In genomic region chr10:18532293-18532692, GRCm38 (mm10) we compare ENCODE assay signal across 23 mouse cellular contexts. TPM values are rescaled to one million over a fixed set of nuclear protein-coding genes. Genes with fewer than 3 reads are reported as not detected.
DNase-seq lines count a peak whose midpoint lies in the region; ATAC-seq and TF ChIP-seq lines count a peak whose summit lies in the region.
"Had no signal": no experiment of that assay in that cellular context is flagged by ENCODE, and none has a peak within 500 bp of the region (broad histone marks: within the 10 kb centered on the region; RNA-seq: fewer than 3 reads in every experiment).

No protein-coding gene starts in this region.

- H3K27ac ChIP-seq in lung, postnatal 0 days (ENCODE audit: low read length): no peak overlapping the region
- no peak overlapping the region for H3K27ac ChIP-seq in limb, embryonic 13.5 days
- no peak overlapping the region for H3K27ac ChIP-seq in forebrain, embryonic 13.5 days
- H3K27ac ChIP-seq: forebrain, embryonic 10.5 days; hindbrain, embryonic 13.5 days; limb, embryonic 15.5 days; liver, embryonic 14.5 days; midbrain, embryonic 15.5 days; neural tube, embryonic 13.5 days had no signal

- H3K9ac ChIP-seq in lung, postnatal 0 days (replicated peaks; ENCODE audit: low read depth): no peak overlapping the region
- no peak overlapping the region for H3K9ac ChIP-seq in limb, embryonic 13.5 days
- H3K9ac ChIP-seq in forebrain, embryonic 13.5 days: no peak overlapping the region
- H3K9ac ChIP-seq: forebrain, postnatal 0 days; heart, embryonic 12.5 days; limb, embryonic 15.5 days; liver, embryonic 14.5 days; lung, embryonic 14.5 days; midbrain, embryonic 15.5 days; neural tube, embryonic 13.5 days had no signal

- H3K4me3 ChIP-seq in lung, postnatal 0 days (ENCODE audit: low read depth, low read length): no peak overlapping the region
- no peak overlapping the region for H3K4me3 ChIP-seq in limb, embryonic 13.5 days
- no peak overlapping the region for H3K4me3 ChIP-seq in forebrain, embryonic 13.5 days
- H3K4me3 ChIP-seq: forebrain, embryonic 10.5 days; heart, embryonic 12.5 days; hindbrain, embryonic 13.5 days; limb, embryonic 15.5 days; midbrain, embryonic 15.5 days; myocyte; neural tube, embryonic 13.5 days had no signal

- peak; percentile 11; the same call in 1 of the 2 replicates for ATAC-seq in lung, postnatal 0 days
- peak; percentile 37 for ATAC-seq in limb, embryonic 13.5 days (ENCODE audit: low FRiP score, low read depth)
- no peak for ATAC-seq in forebrain, embryonic 13.5 days
- ATAC-seq: forebrain, postnatal 0 days; midbrain, embryonic 15.5 days had no signal

- DNase-seq in heart, adult 11 months: peak; percentile 43
- no peak for DNase-seq in heart, adult 8-10 months (ENCODE audit: low spot score)
- peak; percentile 29 for DNase-seq in lung, postnatal 0 days (ENCODE audit: low spot score)
- no peak for DNase-seq in lung, postnatal 4 days
- peak; percentile 35 for DNase-seq in ES-CJ7 (ENCODE audit: low read depth, low spot score)
- DNase-seq: adrenal gland, postnatal 10 days; forebrain, postnatal 0 days; heart, postnatal 36 days; kidney, adult 18-20 months; kidney, postnatal 10 days; lung, embryonic 14.5 days; lung, postnatal 36 days had no signal

- H3K4me2 ChIP-seq in lung, postnatal 0 days (replicated peaks; ENCODE audit: low read depth, low read length): no peak overlapping the region
- H3K4me2 ChIP-seq in limb, embryonic 13.5 days (replicated peaks): 0 out of 2 replicates have a peak overlapping the region, but pooled peaks have one; percentile 0
- no peak overlapping the region for H3K4me2 ChIP-seq in forebrain, embryonic 13.5 days
- H3K4me2 ChIP-seq: heart, embryonic 12.5 days; hindbrain, embryonic 13.5 days; limb, embryonic 15.5 days; lung, embryonic 14.5 days; midbrain, embryonic 15.5 days; neural tube, embryonic 13.5 days had no signal

- H3K9me3 ChIP-seq in lung, postnatal 0 days (ENCODE audit: low read length): no peaks in the 10 kb centered on the region
- no peaks in the 10 kb centered on the region for H3K9me3 ChIP-seq in limb, embryonic 13.5 days
- no peaks in the 10 kb centered on the region for H3K9me3 ChIP-seq in forebrain, embryonic 13.5 days (replicated peaks)
- H3K9me3 ChIP-seq: forebrain, embryonic 10.5 days; heart, embryonic 12.5 days; hindbrain, embryonic 13.5 days; limb, embryonic 15.5 days; midbrain, embryonic 15.5 days; neural tube, embryonic 13.5 days had no signal

- TF ChIP-seq CTCF in lung, postnatal 0 days (IDR thresholded peaks at IDR 0.05): no peak

- no peaks in the 10 kb centered on the region for H3K27me3 ChIP-seq in lung, postnatal 0 days (replicated peaks; ENCODE audit: insufficient read depth, low read length)
- no peaks in the 10 kb centered on the region for H3K27me3 ChIP-seq in limb, embryonic 13.5 days
- no peaks in the 10 kb centered on the region for H3K27me3 ChIP-seq in forebrain, embryonic 13.5 days
- H3K27me3 ChIP-seq: heart, embryonic 12.5 days; hindbrain, embryonic 13.5 days; limb, embryonic 15.5 days; midbrain, embryonic 15.5 days; neural tube, embryonic 13.5 days had no signal

- H3K4me1 ChIP-seq in lung, postnatal 0 days (ENCODE audit: insufficient read depth, low read depth, low read length): peaks cover 5% of the 10 kb centered on the region; the same call in 1 of the 2 replicates
- H3K4me1 ChIP-seq in limb, embryonic 13.5 days: peaks cover 22% of the 10 kb centered on the region
- peaks cover 19% of the 10 kb centered on the region for H3K4me1 ChIP-seq in forebrain, embryonic 13.5 days

- no peak for TF ChIP-seq EP300 in lung, postnatal 0 days (IDR thresholded peaks at IDR 0.05)

- WGBS in lung, postnatal 0 days: 62% methylated on average over 8 of the region's 8 CpGs
- 33% methylated on average over 8 of the region's 8 CpGs for WGBS in limb, embryonic 13.5 days
- 72% methylated on average over 8 of the region's 8 CpGs for WGBS in forebrain, embryonic 13.5 days

- H3K36me3 ChIP-seq in lung, postnatal 0 days (ENCODE audit: insufficient read depth, low read length): peaks cover 4% of the 10 kb centered on the region; the same call in 1 of the 2 replicates
- peaks cover 26% of the 10 kb centered on the region for H3K36me3 ChIP-seq in limb, embryonic 13.5 days
- H3K36me3 ChIP-seq in forebrain, embryonic 13.5 days (ENCODE audit: poor library complexity, severe bottlenecking): peaks cover 32% of the 10 kb centered on the region
- H3K36me3 ChIP-seq: midbrain, embryonic 15.5 days had no signal

RNA-seq across cellular contexts. Expression of gene Hebp2, which starts 13.6 kb away (rescaled TPM):
- under 1 TPM; 0.41 to 0.84 (median 0.72) TPM for total RNA-seq in heart, adult 8-10 months (2022)
- 2.7 and 3.4 TPM in 2 replicates for polyA plus RNA-seq in lung, postnatal 0 days (2015; fragmentation: Nextera tagmentation; extraction: Ambion mirVana)
- polyA plus RNA-seq in limb, embryonic 13.5 days (2015; fragmentation: Nextera tagmentation; extraction: Ambion mirVana): 23.0 and 24.9 TPM in 2 replicates
- polyA plus RNA-seq in forebrain, embryonic 13.5 days (2015; fragmentation: Nextera tagmentation; extraction: Ambion mirVana): 5.3 and 5.7 TPM in 2 replicates
- total RNA-seq: MEL had no signal

Comparison
In these comparisons a context has a peak if more than half of its experiments do, and no peak if none do; other contexts are left out.
1. DNase-seq: peak in heart, adult 11 months (single experiment), lung, postnatal 0 days (single experiment) and ES-CJ7 (single experiment); none in heart, adult 8-10 months (single experiment) and lung, postnatal 4 days (0 of 2).